Mouse (Mus musculus): ENCODE measurements around the gene Slc38a10. TPM values are rescaled to one million over a fixed set of nuclear protein-coding genes. Genes with fewer than 3 reads are reported as not detected.

The Slc38a10 gene
- polyA plus RNA-seq, 1 experiment, result 81.9 TPM

- TF ChIP-seq POLR2A (IDR thresholded peaks at IDR 0.05; ENCODE audit: low read depth, low read length) (no peak), CTCF (IDR thresholded peaks at IDR 0.05; ENCODE audit: extremely low read depth, insufficient read depth, insufficient read length, insufficient replicate concordance) (no peak)
- Histone ChIP-seq H3K36me3 (ENCODE audit: control insufficient read depth, insufficient read depth, low read length) (no peaks in the 10 kb centered on the region), H3K27me3 (ENCODE audit: control insufficient read depth, insufficient read depth, low read length) (no peaks in the 10 kb centered on the region), H3K27ac (ENCODE audit: insufficient read depth, low read length) (0 out of 2 replicates have a peak overlapping the region, but pooled peaks have one; percentile 41), H3K4me1 (ENCODE audit: control insufficient read depth, insufficient read depth, insufficient read length) (no peaks in the 10 kb centered on the region; the same call in 1 of the 2 replicates), H3K4me3 (ENCODE audit: extremely low read depth, insufficient read depth, insufficient read length) (no peak overlapping the region)
- WGBS, result 51% methylated on average over 13 of the region's 13 CpGs
- DNase-seq (ENCODE audit: low read depth in 1 of 2, low spot score in 2 of 2), result no peak
Observed at GRCm38 (mm10) chr11:120064006-120064667, 87.0 kb downstream of the Slc38a10 start.

DNA sequence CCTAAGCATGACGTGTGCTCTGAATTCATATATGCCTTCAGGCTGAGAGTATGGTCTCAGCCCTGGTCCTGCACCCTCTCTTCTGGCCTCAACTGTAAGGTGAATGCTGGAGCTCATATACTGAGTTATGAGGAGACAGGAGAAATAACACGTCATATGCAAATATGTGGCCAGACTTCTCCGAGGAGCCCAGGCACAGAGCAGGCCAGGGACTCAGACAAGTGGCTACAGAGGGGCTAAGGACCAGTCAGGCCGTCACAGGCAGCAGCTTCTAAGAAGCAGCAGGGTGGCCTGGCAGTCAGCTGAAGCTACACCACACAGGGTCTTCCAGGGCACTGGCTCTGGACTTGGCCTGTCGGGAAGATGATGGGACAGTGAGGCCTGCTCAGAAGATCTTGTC lies 87.8 kb downstream of the Slc38a10 start:
- no peak overlapping the region for H3K4me3 ChIP-seq (ENCODE audit: extremely low read depth, insufficient read depth, insufficient read length)
- H3K27ac ChIP-seq (ENCODE audit: insufficient read depth, low read length), result no peak overlapping the region
- WGBS, result 59% methylated on average over 5 of the region's 5 CpGs
- no peak for DNase-seq (ENCODE audit: low read depth in 1 of 2, low spot score in 2 of 2)
- no peaks in the 10 kb centered on the region for H3K36me3 ChIP-seq (ENCODE audit: control insufficient read depth, insufficient read depth, low read length)
- H3K4me1 ChIP-seq (ENCODE audit: control insufficient read depth, insufficient read depth, insufficient read length), result no peaks in the 10 kb centered on the region; the same call in 1 of the 2 replicates
- TF ChIP-seq POLR2A (IDR thresholded peaks at IDR 0.05; ENCODE audit: low read depth, low read length) (no peak), CTCF (IDR thresholded peaks at IDR 0.05; ENCODE audit: extremely low read depth, insufficient read depth, insufficient read length, insufficient replicate concordance) (no peak)
- no peaks in the 10 kb centered on the region for H3K27me3 ChIP-seq (ENCODE audit: control insufficient read depth, insufficient read depth, low read length)

- H3K36me3 ChIP-seq (ENCODE audit: control insufficient read depth, insufficient read depth, low read length), result no peaks in the 10 kb centered on the region
- no peaks in the 10 kb centered on the region for H3K27me3 ChIP-seq (ENCODE audit: control insufficient read depth, insufficient read depth, low read length)
- TF ChIP-seq POLR2A (IDR thresholded peaks at IDR 0.05; ENCODE audit: low read depth, low read length) (no peak), CTCF (IDR thresholded peaks at IDR 0.05; ENCODE audit: extremely low read depth, insufficient read depth, insufficient read length, insufficient replicate concordance) (no peak)
- H3K27ac ChIP-seq (ENCODE audit: insufficient read depth, low read length), result no peak overlapping the region
- DNase-seq (ENCODE audit: low read depth in 1 of 2, low spot score in 2 of 2), result no peak
- H3K4me3 ChIP-seq (ENCODE audit: extremely low read depth, insufficient read depth, insufficient read length), result no peak overlapping the region
- H3K4me1 ChIP-seq (ENCODE audit: control insufficient read depth, insufficient read depth, insufficient read length), result no peaks in the 10 kb centered on the region; the same call in 1 of the 2 replicates
- 54% methylated on average over 8 of the region's 8 CpGs for WGBS
Observed at GRCm38 (mm10) chr11:120060634-120061033, 90.5 kb downstream of the Slc38a10 start.

DNA sequence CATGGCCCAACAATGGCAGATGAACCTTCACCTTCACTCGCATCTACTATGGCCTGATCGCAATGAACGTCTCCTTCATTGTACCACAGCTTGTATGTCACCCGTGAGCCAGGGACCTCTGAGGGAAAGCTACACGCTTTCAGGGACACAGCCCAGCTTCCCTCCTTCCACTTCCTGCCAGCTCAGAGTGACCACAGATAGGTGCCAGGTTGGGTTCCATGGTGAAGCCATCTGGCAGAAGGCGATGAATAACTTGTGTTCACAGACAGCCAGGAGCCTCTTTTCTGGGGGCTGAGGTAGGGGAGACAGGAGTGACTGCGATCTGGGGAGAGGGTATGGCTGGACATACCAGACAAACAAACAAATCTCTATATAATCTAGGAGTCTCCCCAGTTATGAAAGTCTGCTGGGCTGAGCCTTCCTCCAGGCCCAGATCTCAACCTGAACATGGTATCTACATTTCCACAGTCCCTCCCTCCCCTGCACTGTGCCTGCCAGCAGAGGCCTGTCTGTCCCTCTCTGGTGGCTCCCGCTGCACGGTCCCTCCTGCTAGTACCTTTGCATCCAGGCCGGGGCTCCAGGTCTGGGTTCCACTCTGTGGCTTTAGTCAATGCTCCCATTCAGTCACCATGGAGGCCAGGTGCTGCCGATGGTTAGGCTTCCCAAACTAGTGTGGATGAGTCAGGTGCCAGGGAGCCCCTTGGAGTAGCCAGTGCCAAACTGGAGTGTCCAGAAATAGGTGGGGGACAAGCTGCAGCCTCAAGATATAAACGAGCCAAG lies 95.0 kb downstream of the Slc38a10 start:
- H3K4me1 ChIP-seq (ENCODE audit: control insufficient read depth, insufficient read depth, insufficient read length), result no peaks in the 10 kb centered on the region
- no peak overlapping the region for H3K4me3 ChIP-seq (ENCODE audit: extremely low read depth, insufficient read depth, insufficient read length)
- no peaks in the 10 kb centered on the region for H3K27me3 ChIP-seq (ENCODE audit: control insufficient read depth, insufficient read depth, low read length)
- H3K27ac ChIP-seq (ENCODE audit: insufficient read depth, low read length), result no peak overlapping the region
- WGBS, result 84% methylated on average over 12 of the region's 12 CpGs
- no peaks in the 10 kb centered on the region for H3K36me3 ChIP-seq (ENCODE audit: control insufficient read depth, insufficient read depth, low read length)
- no peak for TF ChIP-seq CTCF (IDR thresholded peaks at IDR 0.05; ENCODE audit: extremely low read depth, insufficient read depth, insufficient read length, insufficient replicate concordance)
- no peak for DNase-seq (ENCODE audit: low read depth in 1 of 2, low spot score in 2 of 2)

Other genes with a start within 250 kb of the Slc38a10 start
- gene Chmp6, start 237.9 kb downstream of the Slc38a10 start, polyA plus RNA-seq (2012; rRNA removed), result 31.2 and 36.6 TPM in 2 replicates
- 17.3 and 22.9 TPM in 2 replicates for gene Baiap2, start 208.6 kb downstream of the Slc38a10 start, polyA plus RNA-seq (2012; rRNA removed)
- gene Aatk, start 104.2 kb downstream of the Slc38a10 start, polyA plus RNA-seq (2012; rRNA removed), result 7.4 and 9.1 TPM in 2 replicates
- gene Cep131, start 64.5 kb downstream of the Slc38a10 start, polyA plus RNA-seq (2012; rRNA removed), result 4.5 and 7.5 TPM in 2 replicates
- 34.3 and 44.0 TPM in 2 replicates for gene Tepsin, start 52.6 kb downstream of the Slc38a10 start, polyA plus RNA-seq (2012; rRNA removed)
- gene Ndufaf8, start 52.4 kb downstream of the Slc38a10 start, polyA plus RNA-seq (2012; rRNA removed), result 31.0 and 33.8 TPM in 2 replicates
- 3.6 and 4.0 TPM in 2 replicates for gene Bahcc1, start 81.6 kb upstream of the Slc38a10 start, polyA plus RNA-seq (2012; rRNA removed)
- 951 and 978 TPM in 2 replicates for gene Actg1, start 197.2 kb upstream of the Slc38a10 start, polyA plus RNA-seq (2012; rRNA removed)
- 0.08 TPM in 1 of 2 replicates, not detected in the other for gene Fscn2, start 210.2 kb upstream of the Slc38a10 start, polyA plus RNA-seq (2012; rRNA removed)
- gene Faap100, start 227.4 kb upstream of the Slc38a10 start, polyA plus RNA-seq (2012; rRNA removed), result 36.5 and 53.8 TPM in 2 replicates